Mouse (Mus musculus): ENCODE data around the gene H1fx. TPM values are rescaled to one million over a fixed set of nuclear protein-coding genes. Genes with fewer than 3 reads are reported as not detected.

Gene H1fx
- polyA plus RNA-seq, 1 experiment from 2014 or later = 29.6 TPM

DNA sequence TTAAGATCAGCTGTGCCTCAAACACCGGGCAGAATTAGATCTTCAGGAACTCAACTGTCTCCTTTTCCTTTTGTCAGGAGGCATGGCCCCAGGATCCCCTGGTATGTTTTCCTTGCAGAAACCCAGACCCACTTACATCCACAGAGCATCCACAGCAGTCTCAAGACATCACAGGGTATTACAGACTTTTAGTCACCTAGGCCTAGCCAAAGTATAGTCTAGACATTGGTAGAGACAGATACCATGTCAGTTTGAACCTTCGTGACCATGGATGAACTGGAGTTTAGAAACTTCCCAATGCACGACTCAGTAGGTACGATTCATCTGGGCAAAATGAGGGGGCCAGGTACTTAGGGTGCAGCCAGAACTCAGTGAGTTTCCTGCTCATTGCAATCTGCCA, 16.9 kb upstream of the H1fx start:
- 85% methylated on average over 4 of the region's 4 CpGs for WGBS
- Histone ChIP-seq H3K4me2 (replicated peaks) (no peak overlapping the region), H3K9ac (no peak overlapping the region), H3K9me3 (no peaks in the 10 kb centered on the region), H3K27me3 (replicated peaks) (no peaks in the 10 kb centered on the region), H3K36me3 (peaks cover 23% of the 10 kb centered on the region), H3K4me3 (replicated peaks) (no peak overlapping the region), H3K27ac (no peak overlapping the region), H3K4me1 (replicated peaks) (peaks cover 13% of the 10 kb centered on the region)
- no peak for ATAC-seq

DNA sequence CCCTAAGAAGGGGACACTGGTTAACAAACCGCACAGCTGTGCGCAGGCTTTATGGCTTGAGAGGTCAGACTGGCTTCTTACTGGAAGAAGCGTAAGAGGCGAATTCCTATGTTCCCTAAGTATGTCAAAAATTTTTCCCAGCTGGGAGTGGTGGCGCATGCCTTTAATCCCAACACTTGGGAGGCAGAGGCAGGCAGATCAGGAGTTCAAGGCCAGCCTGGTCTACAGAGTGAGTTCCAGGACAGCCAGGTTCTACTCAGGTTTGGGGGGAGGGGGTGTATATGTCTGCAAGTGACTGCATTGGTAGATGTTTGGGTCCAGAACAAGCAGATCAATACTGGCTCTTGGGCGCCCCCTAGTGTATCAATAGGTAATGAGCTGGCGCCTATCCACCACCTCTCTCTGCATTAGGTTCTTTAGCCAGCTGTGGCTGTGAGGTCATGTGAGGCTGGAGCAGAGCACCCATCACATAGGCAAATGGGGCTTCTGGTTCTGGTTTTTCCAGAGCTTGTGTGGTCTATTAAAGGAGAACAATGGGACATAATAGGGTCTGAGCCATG, 16.3 kb upstream of the H1fx start:
- H3K27ac ChIP-seq = no peak overlapping the region
- H3K27me3 ChIP-seq (replicated peaks) = no peaks in the 10 kb centered on the region
- H3K36me3 ChIP-seq = peaks cover 21% of the 10 kb centered on the region
- H3K9me3 ChIP-seq = no peaks in the 10 kb centered on the region
- no peak overlapping the region for H3K9ac ChIP-seq
- no peak overlapping the region for H3K4me3 ChIP-seq (replicated peaks)
- 50% methylated on average over 7 of the region's 7 CpGs for WGBS
- H3K4me1 ChIP-seq (replicated peaks) = peaks cover 13% of the 10 kb centered on the region
- no peak overlapping the region for H3K4me2 ChIP-seq (replicated peaks)
- peak; percentile 48; the same call in 1 of the 2 replicates for ATAC-seq

DNA sequence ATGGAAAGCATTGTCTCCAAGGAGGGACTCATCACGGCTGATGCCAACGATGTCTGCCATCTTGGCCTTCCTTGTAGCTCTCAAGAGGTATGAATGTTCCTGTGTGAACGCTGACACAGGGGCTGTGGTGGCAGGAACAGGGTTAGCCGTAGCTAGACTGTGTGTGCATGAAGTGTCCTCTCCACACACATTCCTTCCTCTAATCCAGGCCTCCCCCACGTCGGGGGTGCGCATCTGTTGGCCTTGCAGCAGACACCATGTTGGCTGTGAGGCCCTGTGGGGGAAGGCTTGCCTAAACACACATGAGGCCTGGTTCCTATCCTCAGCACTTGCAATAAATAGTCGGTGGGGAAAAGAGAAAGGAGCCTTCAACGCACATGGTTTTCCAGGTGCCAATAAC, 15.2 kb upstream of the H1fx start:
- Histone ChIP-seq H3K9me3 (no peaks in the 10 kb centered on the region), H3K4me1 (replicated peaks) (peaks cover 13% of the 10 kb centered on the region), H3K27ac (no peak overlapping the region), H3K36me3 (peaks cover 12% of the 10 kb centered on the region), H3K9ac (no peak overlapping the region), H3K4me3 (replicated peaks) (no peak overlapping the region), H3K4me2 (replicated peaks) (no peak overlapping the region), H3K27me3 (replicated peaks) (no peaks in the 10 kb centered on the region)
- WGBS = 64% methylated on average over 9 of the region's 9 CpGs
- no peak for ATAC-seq

DNA sequence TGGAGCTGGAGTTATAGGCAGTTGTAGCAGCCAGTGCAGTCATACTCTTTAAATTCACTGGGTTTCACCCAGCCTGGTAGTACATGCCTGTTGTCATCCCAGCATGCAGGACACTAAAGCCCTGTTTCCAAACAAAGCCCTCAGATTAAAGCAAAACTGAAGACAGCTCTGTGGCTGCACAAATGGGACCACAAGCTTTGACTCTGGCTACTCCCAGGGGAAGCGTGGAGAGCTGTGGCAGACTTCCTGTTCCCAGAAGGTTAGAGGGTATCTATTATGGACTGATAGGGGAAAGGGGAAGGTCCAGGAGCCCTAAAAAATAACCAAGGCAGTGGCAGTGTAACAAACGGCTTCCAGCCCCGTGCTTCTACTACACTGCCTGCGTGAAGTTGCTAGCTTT, 14.1 kb upstream of the H1fx start:
- no peak overlapping the region for H3K27ac ChIP-seq
- no peak for ATAC-seq

DNA sequence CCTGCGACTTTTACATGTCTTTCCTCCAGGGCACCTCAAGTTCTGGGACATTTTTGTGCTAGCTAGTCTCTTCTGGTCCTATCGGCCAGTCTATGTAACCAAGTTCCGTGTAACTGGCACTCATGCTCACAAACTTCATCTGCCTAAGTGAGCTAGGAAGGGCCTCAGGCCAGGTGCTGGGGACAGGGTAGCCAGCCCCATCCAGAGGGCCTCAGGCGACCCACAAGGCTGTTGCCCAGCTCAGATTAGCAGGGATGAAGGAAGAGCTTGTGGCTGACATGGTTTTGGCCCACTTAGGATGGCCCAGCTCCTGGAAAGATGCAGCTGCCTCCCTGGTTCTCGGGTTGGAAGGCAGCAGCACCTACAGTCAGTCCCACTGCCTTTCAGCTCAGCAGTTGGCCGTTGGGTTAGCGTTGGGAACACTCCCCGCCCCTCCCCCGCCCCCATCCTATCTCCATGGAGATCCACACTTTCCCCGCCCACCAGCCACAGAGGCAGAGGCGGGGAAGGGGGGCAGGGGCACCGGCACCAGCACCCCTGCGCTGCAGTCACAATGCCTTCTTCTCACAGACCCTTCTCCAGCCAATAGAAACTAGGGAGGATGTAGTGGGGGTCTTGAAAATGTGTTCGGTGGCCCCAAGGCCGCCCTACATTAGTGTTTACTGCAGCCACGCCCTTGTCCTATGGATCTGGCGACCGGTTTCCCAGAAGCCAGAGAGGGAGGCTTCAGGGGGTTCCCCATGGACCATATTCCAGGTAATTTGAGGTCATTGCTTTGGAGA, 12.5 kb upstream of the H1fx start:
- Histone ChIP-seq H3K9me3 (no peaks in the 10 kb centered on the region), H3K4me2 (replicated peaks) (peak overlapping the region; percentile 68), H3K36me3 (no peaks in the 10 kb centered on the region), H3K27me3 (replicated peaks) (no peaks in the 10 kb centered on the region), H3K9ac (peak overlapping the region; percentile 33), H3K4me1 (replicated peaks) (peaks cover 13% of the 10 kb centered on the region), H3K4me3 (replicated peaks) (peak overlapping the region; percentile 38), H3K27ac (0 out of 2 replicates have a peak overlapping the region, but pooled peaks have one; percentile 15)
- ATAC-seq = peak; percentile 87
- WGBS = 9% methylated on average over 18 of the region's 18 CpGs

More for the DNA sequence above, 14.1 kb upstream of the H1fx start:
- H3K9ac ChIP-seq = no peak overlapping the region
- H3K36me3 ChIP-seq = peaks cover 2% of the 10 kb centered on the region
- H3K4me1 ChIP-seq (replicated peaks) = peaks cover 13% of the 10 kb centered on the region
- no peak overlapping the region for H3K4me3 ChIP-seq (replicated peaks)
- WGBS = 66% methylated on average over 4 of the region's 4 CpGs
- no peaks in the 10 kb centered on the region for H3K27me3 ChIP-seq (replicated peaks)
- H3K4me2 ChIP-seq (replicated peaks) = no peak overlapping the region
- H3K9me3 ChIP-seq = no peaks in the 10 kb centered on the region

DNA sequence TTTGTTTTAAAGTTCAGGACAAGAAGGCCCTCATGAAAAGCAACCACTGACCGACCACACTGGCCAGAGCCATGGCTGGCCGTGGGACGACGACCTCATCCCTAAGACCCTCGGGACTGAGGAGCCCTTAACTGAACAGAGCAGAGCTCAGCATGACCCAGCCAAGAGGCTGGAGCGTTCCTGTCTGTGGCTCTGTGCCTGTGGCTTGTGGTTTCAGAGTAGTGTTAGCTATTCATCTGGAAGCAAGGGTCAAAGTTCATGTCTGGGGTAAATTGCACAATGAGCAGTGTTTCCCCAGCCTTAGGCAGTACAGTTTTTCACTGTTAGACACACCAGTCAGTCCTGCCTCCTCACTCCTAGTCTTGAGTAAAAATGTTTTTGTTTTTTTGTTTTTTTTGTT, 11.3 kb upstream of the H1fx start:
- H3K4me3 ChIP-seq (replicated peaks) = no peak overlapping the region
- H3K27me3 ChIP-seq (replicated peaks) = no peaks in the 10 kb centered on the region
- H3K4me1 ChIP-seq (replicated peaks) = peaks cover 13% of the 10 kb centered on the region
- ATAC-seq = peak; percentile 82
- no peak overlapping the region for H3K9ac ChIP-seq
- no peaks in the 10 kb centered on the region for H3K36me3 ChIP-seq
- H3K9me3 ChIP-seq = no peaks in the 10 kb centered on the region
- H3K4me2 ChIP-seq (replicated peaks) = peak overlapping the region; percentile 9; the same call in 1 of the 2 replicates
- WGBS = 36% methylated on average over 6 of the region's 6 CpGs
- no peak overlapping the region for H3K27ac ChIP-seq

DNA sequence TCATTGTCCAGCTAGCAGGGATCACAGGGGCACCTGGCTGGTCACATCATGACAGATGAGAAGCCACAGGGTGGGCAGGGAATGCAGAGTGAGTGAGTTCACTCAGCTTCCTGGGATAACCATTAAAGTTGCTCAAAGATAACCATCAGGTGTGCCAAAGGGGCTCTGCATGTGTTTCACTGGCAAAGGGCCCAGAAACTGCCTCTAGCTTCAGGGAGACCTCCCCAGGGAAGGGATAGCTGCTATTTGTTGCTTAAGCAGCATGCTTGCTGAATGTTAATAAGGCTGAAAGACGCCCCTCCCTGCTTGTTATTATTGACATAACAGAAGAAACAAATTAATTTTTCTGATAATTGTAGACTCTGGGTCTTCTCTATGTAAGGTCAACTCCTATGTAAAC, 10.4 kb upstream of the H1fx start:
- Histone ChIP-seq H3K9ac (no peak overlapping the region), H3K4me1 (replicated peaks) (peaks cover 13% of the 10 kb centered on the region), H3K27me3 (replicated peaks) (no peaks in the 10 kb centered on the region), H3K36me3 (no peaks in the 10 kb centered on the region), H3K9me3 (no peaks in the 10 kb centered on the region), H3K27ac (no peak overlapping the region), H3K4me2 (replicated peaks) (no peak overlapping the region), H3K4me3 (replicated peaks) (no peak overlapping the region)
- 81% methylated on average over 1 of the region's 1 CpGs for WGBS
- no peak for ATAC-seq

DNA sequence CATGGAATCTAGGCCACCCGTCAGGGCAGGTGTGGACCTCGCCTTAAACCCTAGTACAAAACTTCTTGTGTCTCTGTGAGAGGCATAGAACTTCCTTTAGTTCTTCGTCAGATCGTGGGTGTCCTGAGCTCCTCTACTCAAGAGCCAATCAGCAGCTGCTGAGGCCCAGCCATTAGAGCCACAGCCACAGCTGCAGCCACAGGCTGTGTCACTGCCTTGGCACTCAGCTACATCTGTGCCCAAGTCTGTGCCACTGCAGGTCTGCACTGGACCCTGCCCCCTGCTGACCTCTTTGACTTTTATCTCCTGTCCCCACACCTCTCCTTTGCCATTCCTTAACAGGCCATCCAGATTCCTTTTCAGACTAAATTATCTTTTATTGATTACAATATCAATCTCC, 9.8 kb upstream of the H1fx start:
- Histone ChIP-seq H3K4me2 (replicated peaks) (no peak overlapping the region), H3K27me3 (replicated peaks) (no peaks in the 10 kb centered on the region), H3K4me1 (replicated peaks) (peaks cover 13% of the 10 kb centered on the region), H3K9ac (no peak overlapping the region), H3K4me3 (replicated peaks) (no peak overlapping the region), H3K36me3 (no peaks in the 10 kb centered on the region), H3K27ac (no peak overlapping the region), H3K9me3 (no peaks in the 10 kb centered on the region)
- 67% methylated on average over 4 of the region's 4 CpGs for WGBS
- ATAC-seq = no peak

DNA sequence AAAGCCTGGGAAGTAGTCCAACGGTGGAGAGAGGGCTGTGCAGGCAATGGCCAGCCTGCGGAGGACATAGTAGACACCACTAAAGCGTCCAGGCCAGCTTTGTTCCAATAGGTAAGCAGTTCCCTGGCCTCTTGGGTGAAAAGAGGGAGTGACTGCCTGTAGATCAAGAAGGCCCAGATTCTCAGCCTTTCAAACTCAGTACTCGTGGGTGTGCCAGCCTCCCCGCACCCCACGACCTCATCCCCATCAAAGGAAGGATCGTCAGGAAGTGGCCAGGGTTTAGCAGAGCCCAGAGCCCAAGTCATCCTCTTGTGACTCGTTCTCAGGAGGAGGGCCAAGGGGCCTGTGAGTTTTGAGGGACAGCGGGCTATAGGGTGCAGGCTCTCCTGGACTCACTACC, 1.1 kb upstream of the H1fx start:
- Histone ChIP-seq H3K27ac (no peak overlapping the region), H3K9me3 (no peaks in the 10 kb centered on the region), H3K27me3 (replicated peaks) (no peaks in the 10 kb centered on the region), H3K4me2 (replicated peaks) (peak overlapping the region; percentile 77), H3K4me3 (replicated peaks) (peak overlapping the region; percentile 83; the same call in 1 of the 2 replicates), H3K36me3 (no peaks in the 10 kb centered on the region), H3K4me1 (replicated peaks) (peaks cover 11% of the 10 kb centered on the region), H3K9ac (no peak overlapping the region)
- 65% methylated on average over 9 of the region's 9 CpGs for WGBS
- no peak for ATAC-seq

DNA sequence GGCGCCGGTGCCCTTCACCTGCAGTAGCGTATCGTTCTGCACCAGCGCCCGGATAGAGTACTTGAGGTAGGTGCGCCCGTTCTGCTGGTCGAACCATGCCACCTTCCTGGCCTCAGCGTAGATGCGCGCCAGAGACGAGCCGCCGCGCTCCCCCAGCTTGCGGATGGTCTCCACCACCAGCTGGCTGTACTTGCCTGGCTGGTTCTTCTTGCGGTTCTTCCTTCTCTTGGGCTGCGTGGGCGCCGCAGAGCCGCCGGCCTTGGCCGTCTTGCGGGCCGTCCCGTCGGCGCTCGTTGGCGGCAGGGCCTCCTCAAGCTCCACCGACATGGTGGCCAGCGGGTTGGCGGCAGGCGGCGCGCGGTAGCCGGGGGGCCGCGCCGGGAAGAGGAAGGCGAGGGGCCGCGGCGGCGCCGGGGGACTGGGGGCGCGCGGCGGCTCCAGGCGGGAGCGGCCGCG, 379 bp downstream of the H1fx start:
- Histone ChIP-seq H3K4me2 (replicated peaks) (peak overlapping the region; percentile 77), H3K4me1 (replicated peaks) (peaks cover 11% of the 10 kb centered on the region), H3K9me3 (no peaks in the 10 kb centered on the region), H3K9ac (peak overlapping the region; percentile 84), H3K27ac (peak overlapping the region; percentile 83), H3K4me3 (replicated peaks) (peak overlapping the region; percentile 83), H3K27me3 (replicated peaks) (no peaks in the 10 kb centered on the region), H3K36me3 (no peaks in the 10 kb centered on the region)
- under 1% methylated on average over 53 of the region's 56 CpGs for WGBS
- ATAC-seq = no peak; the same call in 1 of the 2 replicates

DNA sequence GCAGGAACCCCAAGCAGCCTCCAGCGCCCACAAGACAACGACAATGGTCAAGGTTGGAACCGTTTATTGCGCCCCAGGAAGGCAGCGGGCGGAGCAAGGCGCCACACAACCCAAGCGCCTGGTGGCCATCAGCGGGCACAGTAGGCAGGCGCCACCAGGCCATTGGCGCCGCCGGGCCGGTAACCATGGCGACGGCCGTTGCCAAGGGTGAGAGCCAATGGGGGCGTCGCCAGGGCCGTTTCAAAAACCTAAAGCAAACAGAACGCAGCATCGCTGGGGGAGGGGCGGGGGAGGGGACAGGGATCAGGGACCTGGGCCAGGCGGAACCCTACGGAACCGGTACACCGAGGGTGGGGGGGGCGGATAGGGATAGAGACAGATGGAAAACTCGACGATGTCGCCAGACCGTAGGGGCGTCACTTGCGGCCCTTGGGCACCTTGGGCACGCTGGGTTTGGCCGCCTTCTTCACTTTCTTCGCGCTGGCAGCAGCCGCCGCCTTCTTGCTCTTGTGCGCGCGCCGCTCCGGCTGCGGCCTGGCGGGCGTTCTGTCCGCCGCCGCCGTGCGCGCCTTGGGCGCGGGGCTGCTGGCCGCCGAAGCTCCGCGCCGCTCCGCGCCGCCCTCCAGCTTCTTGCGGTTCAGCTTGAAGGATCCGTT, 935 bp downstream of the H1fx start:
- Histone ChIP-seq H3K36me3 (no peaks in the 10 kb centered on the region), H3K9ac (peak overlapping the region; percentile 84), H3K4me3 (replicated peaks) (peak overlapping the region; percentile 83), H3K9me3 (no peaks in the 10 kb centered on the region), H3K4me1 (replicated peaks) (peaks cover 11% of the 10 kb centered on the region), H3K27me3 (replicated peaks) (no peaks in the 10 kb centered on the region), H3K4me2 (replicated peaks) (peak overlapping the region; percentile 77), H3K27ac (peak overlapping the region; percentile 83)
- whole genome bisulfite sequencing = under 1% methylated on average over 62 of the region's 66 CpGs
- ATAC-seq = peak; percentile 73

DNA sequence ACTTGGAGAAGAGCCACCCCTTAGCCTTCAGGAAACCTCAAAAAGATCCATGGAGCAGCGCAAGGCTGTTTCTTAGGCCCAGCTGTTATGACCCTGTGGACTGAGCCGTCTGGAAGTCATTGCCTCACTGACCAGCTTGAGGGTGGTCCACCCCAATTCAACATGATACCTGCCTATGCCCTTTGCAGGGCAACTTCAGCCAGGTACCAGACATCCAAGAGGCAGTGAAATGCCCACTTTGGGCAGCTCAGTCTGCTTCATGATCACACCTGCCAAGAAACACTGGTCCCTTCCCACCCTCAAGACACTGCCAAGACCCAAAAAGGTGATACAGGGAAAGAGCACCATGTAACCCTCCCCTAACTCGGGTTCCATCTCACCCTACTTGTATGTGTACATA, 1.7 kb downstream of the H1fx start:
- ATAC-seq = no peak
- 78% methylated on average over 3 of the region's 3 CpGs for WGBS

More for the DNA sequence above, 1.7 kb downstream of the H1fx start:
- no peak overlapping the region for H3K9ac ChIP-seq
- no peak overlapping the region for H3K27ac ChIP-seq
- H3K4me1 ChIP-seq (replicated peaks) = peaks cover 11% of the 10 kb centered on the region
- H3K27me3 ChIP-seq (replicated peaks) = no peaks in the 10 kb centered on the region
- no peaks in the 10 kb centered on the region for H3K9me3 ChIP-seq
- no peaks in the 10 kb centered on the region for H3K36me3 ChIP-seq
- peak overlapping the region; percentile 77; the same call in 1 of the 2 replicates for H3K4me2 ChIP-seq (replicated peaks)
- no peak overlapping the region for H3K4me3 ChIP-seq (replicated peaks)

Measured in intestine, embryonic 15.5 days (tissue).